Mouse (Mus musculus): ENCODE measurements around the gene Hemk1.

- no peak for TF ChIP-seq CTCF (conservative IDR thresholded peaks at IDR 0.05 in 1 of 2, IDR thresholded peaks at IDR 0.05 in 1 of 2; ENCODE audit: low read depth in 2 of 2, low read length in 2 of 2)
- no peak for TF ChIP-seq POLR2A (IDR thresholded peaks at IDR 0.05; ENCODE audit: low read depth, low read length)
- no peak for TF ChIP-seq NELFE (IDR thresholded peaks at IDR 0.05; ENCODE audit: low read depth, low read length)
- no peak for TF ChIP-seq NRF1 (IDR thresholded peaks at IDR 0.05; ENCODE audit: low read depth, low read length)
- no peak for TF ChIP-seq E2F4 (IDR thresholded peaks at IDR 0.05; ENCODE audit: insufficient replicate concordance, low read depth, low read length)
- TF ChIP-seq USF1 (IDR thresholded peaks at IDR 0.05; ENCODE audit: low read depth, low read length), result no peak
- TF ChIP-seq SIN3A (IDR thresholded peaks at IDR 0.05; ENCODE audit: low read length), result no peak
- no peak for TF ChIP-seq KAT2A (IDR thresholded peaks at IDR 0.05; ENCODE audit: insufficient replicate concordance, low read length)
- no peak for TF ChIP-seq ETS1 (conservative IDR thresholded peaks at IDR 0.05; ENCODE audit: low read depth, low read length)
- no peak for TF ChIP-seq EP300 (IDR thresholded peaks at IDR 0.05; ENCODE audit: low read length)
- no peak for TF ChIP-seq MAFK (IDR thresholded peaks at IDR 0.05; ENCODE audit: insufficient replicate concordance, low read length)
Observed at GRCm38 (mm10) chr9:107344027-107344426, 5.9 kb upstream of the Hemk1 start.
